Mouse (Mus musculus) midbrain, postnatal 0 days (tissue): ENCODE data around the gene Grm5. TPM values are rescaled to one million over a fixed set of nuclear protein-coding genes. Genes with fewer than 3 reads are reported as not detected.

Experiments
- ATAC-seq: fragments of 200-750 bp; cut with Nextera tagmentation; 2 replicates; pipeline ENCODE4 v1.8.0; 2017; ENCODE audit warnings: moderate number of reproducible peaks, mild to moderate bottlenecking, moderate TSS enrichment, moderate library complexity; ENCODE audit not compliant: low FRiP score
- DNase-seq: peaks from one replicate; pipeline ENCODE4 v3.0.0-alpha.2; 2015; ENCODE audit warnings: low spot score
- H3K27ac ChIP-seq: fragments of 300-500 bp; sonication (generic); 2 replicates; pipeline ENCODE4 v1.5.1; 2014; ENCODE audit warnings: low read depth, mild to moderate bottlenecking, low read length, mixed read lengths
- H3K27me3 ChIP-seq: fragments of 300-500 bp; sonication (generic); 2 replicates; pipeline ENCODE4 v1.6.1; 2014; ENCODE audit warnings: low read length, control low read depth, mixed read lengths; ENCODE audit not compliant: insufficient read depth
- H3K36me3 ChIP-seq: fragments of 300-500 bp; sonication (generic); 2 replicates; pipeline ENCODE4 v1.6.1; 2014; ENCODE audit warnings: low read length, control low read depth, mixed read lengths; ENCODE audit not compliant: insufficient read depth
- H3K4me1 ChIP-seq: fragments of 300-500 bp; sonication (generic); 2 replicates; pipeline ENCODE4 v1.6.1; 2014; ENCODE audit warnings: mild to moderate bottlenecking, control low read depth, antibody characterized with exemption, low read length, mixed read lengths; ENCODE audit not compliant: insufficient read depth
- H3K4me2 ChIP-seq: fragments of 300-500 bp; sonication (generic); 2 replicates; pipeline ENCODE4 v1.6.1; 2014; ENCODE audit warnings: low read depth, mild to moderate bottlenecking, low read length, mixed read lengths; ENCODE audit not compliant: poor library complexity, severe bottlenecking
- H3K4me3 ChIP-seq: fragments of 300-500 bp; sonication (generic); 2 replicates; pipeline ENCODE4 v1.5.1; 2014; ENCODE audit warnings: low read depth, mild to moderate bottlenecking, low read length, moderate library complexity
- H3K9ac ChIP-seq: fragments of 300-500 bp; sonication (generic); replicated peaks from 2 replicates; pipeline ENCODE4 v1.6.1; 2014; ENCODE audit warnings: mild to moderate bottlenecking, low read length, moderate library complexity, mixed read lengths; ENCODE audit not compliant: poor library complexity, severe bottlenecking
- H3K9me3 ChIP-seq: fragments of 300-500 bp; sonication (generic); 2 replicates; pipeline ENCODE4 v1.6.1; 2016; ENCODE audit warnings: low read length, control low read depth
- CTCF ChIP-seq: IDR thresholded peaks from 2 replicates; pipeline ENCODE4 v1.5.1; 2016; ENCODE audit warnings: antibody characterized with exemption, mild to moderate bottlenecking
- WGBS: fragments of 180-500 bp; shearing (Covaris S2); extraction: QIAGEN DNeasy Blood & Tissue Kit; methylation state at CpG from one replicate; pipeline ENCODE4 v1.1.7; 2014; 5-methylcytosine and 5-hydroxymethylcytosine counted together
- polyA plus RNA-seq: library from polyadenylated mRNA; unstranded; fragments of >200 nt; fragmentation: Nextera tagmentation; extraction: Ambion mirVana; gene quantifications from 2 replicates; pipeline ENCODE4 v1.2.1, GENCODE M21; 2015
- total RNA-seq: library from RNA; depleted of rRNA; stranded (reverse); fragments of >200 nt; gene quantifications from 2 replicates; pipeline ENCODE4 v1.2.3, GENCODE M21; 2014

Grm5 gene
- total and polyA plus RNA-seq, 2 experiments from 2014 or later = 73.6 to 237 TPM

DNA sequence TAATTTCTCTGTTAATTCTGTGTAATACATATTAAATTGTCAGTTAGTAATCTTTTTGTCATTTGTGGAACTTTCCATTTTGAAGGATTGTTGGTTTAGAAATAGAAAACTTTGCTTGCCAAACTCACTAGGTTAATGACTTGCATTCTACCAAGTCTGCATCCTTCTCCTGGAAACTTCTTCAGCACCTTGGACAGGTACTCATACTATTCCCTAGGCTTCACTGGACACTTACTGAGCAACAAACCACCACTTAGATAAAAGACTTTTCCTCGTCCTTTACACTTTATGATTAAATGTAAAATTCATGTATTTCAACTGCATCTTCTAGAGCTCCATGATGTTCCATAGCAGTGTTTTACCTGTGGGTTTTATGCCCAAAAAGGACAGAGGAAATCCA, 4.0 kb downstream of the Grm5 start:
- H3K4me3 ChIP-seq = peak overlapping the region; percentile 47
- no peaks in the 10 kb centered on the region for H3K36me3 ChIP-seq
- 27% methylated on average over 1 of the region's 1 CpGs for WGBS
- no peaks in the 10 kb centered on the region for H3K4me1 ChIP-seq
- DNase-seq = no peak
- H3K9me3 ChIP-seq = no peaks in the 10 kb centered on the region
- H3K27me3 ChIP-seq = no peaks in the 10 kb centered on the region
- TF ChIP-seq CTCF = no peak
- peak overlapping the region; percentile 67 for H3K4me2 ChIP-seq
- no peak overlapping the region for H3K27ac ChIP-seq
- H3K9ac ChIP-seq = no peak overlapping the region
- ATAC-seq = no peak

DNA sequence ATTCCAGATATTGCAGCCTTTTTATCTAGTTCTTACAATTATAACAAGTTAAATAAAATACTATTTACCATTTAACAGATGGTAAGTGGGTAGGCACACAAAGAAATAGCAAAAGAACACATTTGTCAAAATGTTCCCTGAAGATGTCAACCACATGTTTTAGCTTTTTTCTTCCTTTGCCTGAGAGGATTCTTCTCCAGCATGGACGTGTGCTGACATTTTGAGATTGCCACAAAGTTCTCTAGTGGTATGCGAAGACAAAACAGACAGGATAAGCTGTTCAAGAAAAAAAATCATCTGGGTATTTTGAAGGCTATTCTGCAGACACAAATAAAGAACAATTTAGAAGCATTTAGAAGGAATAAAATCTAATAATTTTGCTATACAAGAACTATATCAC, 42.3 kb downstream of the Grm5 start:
- no peak for TF ChIP-seq CTCF
- no peaks in the 10 kb centered on the region for H3K36me3 ChIP-seq
- H3K27ac ChIP-seq = no peak overlapping the region
- no peaks in the 10 kb centered on the region for H3K27me3 ChIP-seq
- no peak overlapping the region for H3K9ac ChIP-seq
- ATAC-seq = no peak
- 75% methylated on average over 2 of the region's 2 CpGs for WGBS
- no peak for DNase-seq
- no peak overlapping the region for H3K4me2 ChIP-seq
- no peak overlapping the region for H3K4me3 ChIP-seq
- no peaks in the 10 kb centered on the region for H3K4me1 ChIP-seq
- H3K9me3 ChIP-seq = no peaks in the 10 kb centered on the region

DNA sequence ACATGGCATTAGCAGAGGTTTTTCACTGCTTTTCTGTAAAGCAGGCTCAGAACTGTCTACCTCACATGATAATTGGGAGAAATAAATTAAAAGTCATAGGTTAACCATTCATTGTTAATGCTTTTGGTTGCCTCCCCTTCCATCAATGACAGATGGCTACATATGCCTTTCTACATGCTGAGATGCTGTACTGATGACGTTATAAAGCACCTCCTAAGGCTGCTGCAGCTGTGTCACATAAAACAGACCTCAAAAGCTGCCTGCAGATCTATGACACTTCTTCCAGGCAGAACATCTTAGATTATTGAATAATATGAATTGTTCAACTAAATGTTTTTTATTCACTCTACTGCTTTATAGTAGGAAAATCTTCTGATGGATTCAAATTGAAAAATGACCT, 51.6 kb downstream of the Grm5 start:
- ATAC-seq (no peak), DNase-seq (no peak)
- WGBS = 12% methylated on average over 1 of the region's 1 CpGs
- no peaks in the 10 kb centered on the region for H3K4me1 ChIP-seq
- H3K36me3 ChIP-seq = no peaks in the 10 kb centered on the region
- H3K27me3 ChIP-seq = no peaks in the 10 kb centered on the region
- no peak overlapping the region for H3K27ac ChIP-seq
- no peak overlapping the region for H3K4me2 ChIP-seq
- no peak overlapping the region for H3K4me3 ChIP-seq
- H3K9ac ChIP-seq = no peak overlapping the region
- TF ChIP-seq CTCF = no peak
- H3K9me3 ChIP-seq = no peaks in the 10 kb centered on the region

DNA sequence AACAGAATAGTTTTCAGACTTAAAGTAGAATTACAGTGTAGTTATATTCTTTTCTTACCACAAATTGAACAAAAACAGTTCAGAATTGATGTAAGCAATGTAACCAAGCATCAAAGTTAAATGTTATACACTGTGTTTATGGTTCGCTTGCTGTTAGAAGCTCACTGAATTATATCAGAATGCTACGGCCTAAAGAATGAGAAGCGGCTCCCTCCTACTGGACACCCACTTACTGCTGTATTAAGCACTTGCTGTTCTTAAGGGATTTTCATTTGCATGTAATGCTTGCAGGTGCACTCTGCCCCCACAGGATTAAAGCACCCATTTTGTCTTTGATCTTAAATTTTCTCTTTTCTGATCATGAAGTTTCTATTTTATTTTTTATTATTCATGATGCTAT, 66.6 kb downstream of the Grm5 start:
- H3K9me3 ChIP-seq = no peaks in the 10 kb centered on the region
- no peaks in the 10 kb centered on the region for H3K27me3 ChIP-seq
- no peak overlapping the region for H3K4me3 ChIP-seq
- no peak overlapping the region for H3K27ac ChIP-seq
- 61% methylated on average over 3 of the region's 3 CpGs for WGBS
- H3K36me3 ChIP-seq = no peaks in the 10 kb centered on the region
- DNase-seq (no peak), ATAC-seq (no peak)
- H3K4me1 ChIP-seq = no peaks in the 10 kb centered on the region
- H3K4me2 ChIP-seq = no peak overlapping the region
- no peak for TF ChIP-seq CTCF
- H3K9ac ChIP-seq = no peak overlapping the region

DNA sequence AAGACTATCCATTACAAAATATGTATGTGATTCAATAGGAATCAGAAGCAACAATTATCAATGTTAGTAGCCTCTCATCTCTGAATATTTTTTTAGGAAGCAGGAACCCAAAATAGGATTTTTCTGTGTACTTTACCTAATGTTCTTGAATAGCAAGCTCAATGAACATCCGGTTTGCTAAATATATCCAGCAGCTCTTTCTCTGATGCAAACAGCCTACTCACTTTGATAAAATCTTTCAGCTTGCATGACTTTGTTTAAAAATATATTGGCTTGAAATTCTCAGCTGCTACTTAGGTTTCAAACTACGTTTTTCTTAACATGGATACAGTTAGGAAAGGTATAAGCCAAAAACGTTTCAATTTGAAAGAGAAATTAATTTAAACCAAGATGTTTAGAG, 77.8 kb downstream of the Grm5 start:
- TF ChIP-seq CTCF = no peak
- no peak overlapping the region for H3K9ac ChIP-seq
- 51% methylated on average over 3 of the region's 3 CpGs for WGBS
- H3K4me1 ChIP-seq = no peaks in the 10 kb centered on the region
- H3K9me3 ChIP-seq = no peaks in the 10 kb centered on the region
- H3K27me3 ChIP-seq = no peaks in the 10 kb centered on the region
- H3K4me3 ChIP-seq = no peak overlapping the region
- 0 out of 2 replicates have a peak, but pooled peaks cover 3% of the 10 kb centered on the region for H3K36me3 ChIP-seq
- no peak overlapping the region for H3K27ac ChIP-seq
- ATAC-seq (no peak), DNase-seq (no peak)
- H3K4me2 ChIP-seq = no peak overlapping the region

DNA sequence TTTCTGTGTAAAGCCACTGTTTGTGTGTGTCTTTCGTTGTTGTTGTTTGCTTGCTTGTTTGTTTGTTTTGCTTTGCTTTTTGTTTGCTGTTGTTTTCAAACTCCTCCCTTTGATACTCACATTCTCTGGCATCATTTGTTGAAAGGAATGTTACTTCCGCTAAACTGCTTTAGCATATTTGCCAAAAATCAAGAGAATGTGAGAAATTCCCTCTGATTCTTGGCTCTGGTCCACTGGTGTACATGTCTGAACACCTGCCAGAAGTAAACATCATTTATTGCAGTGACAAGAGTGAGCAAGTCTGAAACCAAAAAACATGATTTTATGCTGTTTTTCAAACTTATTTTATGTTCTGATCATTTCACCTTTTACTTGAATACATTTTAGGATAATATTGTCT, 80.1 kb downstream of the Grm5 start:
- H3K9me3 ChIP-seq = no peaks in the 10 kb centered on the region
- no peak overlapping the region for H3K4me2 ChIP-seq
- H3K9ac ChIP-seq = no peak overlapping the region
- no peaks in the 10 kb centered on the region for H3K27me3 ChIP-seq
- H3K4me3 ChIP-seq = no peak overlapping the region
- no peak overlapping the region for H3K27ac ChIP-seq
- peak; percentile 9 for DNase-seq
- no peak for TF ChIP-seq CTCF
- 0 out of 2 replicates have a peak, but pooled peaks cover 3% of the 10 kb centered on the region for H3K36me3 ChIP-seq
- ATAC-seq = no peak
- WGBS = 83% methylated on average over 2 of the region's 2 CpGs
- no peaks in the 10 kb centered on the region for H3K4me1 ChIP-seq
